Mouse (Mus musculus) forebrain, embryonic 15.5 days (tissue): ENCODE data around the gene Pcid2. TPM values are rescaled to one million over a fixed set of nuclear protein-coding genes. Genes with fewer than 3 reads are reported as not detected.
"Not testable (repeated sequence)": the region's sequence is repeated elsewhere in the genome, so short reads cannot be mapped to it uniquely, and the experiment has no call there.

ENCODE experiments used
- ATAC-seq: fragments of 200-750 bp; cut with Nextera tagmentation; replicated peaks from 2 replicates; pipeline ENCODE4 v1.8.0; 2017; ENCODE audit warnings: mild to moderate bottlenecking, moderate TSS enrichment, moderate library complexity
- H3K27ac ChIP-seq: fragments of 300-500 bp; sonication (generic); replicated peaks from 2 replicates; pipeline ENCODE4 v1.5.1; 2015; ENCODE audit warnings: mild to moderate bottlenecking, inconsistent platforms
- H3K27me3 ChIP-seq: fragments of 300-500 bp; sonication (generic); 2 replicates; pipeline ENCODE4 v1.6.1; 2015; ENCODE audit warnings: inconsistent platforms
- H3K36me3 ChIP-seq: fragments of 300-500 bp; sonication (generic); 2 replicates; pipeline ENCODE4 v1.6.1; 2015; ENCODE audit warnings: mild to moderate bottlenecking, inconsistent platforms
- H3K4me1 ChIP-seq: fragments of 300-500 bp; sonication (generic); 2 replicates; pipeline ENCODE4 v1.6.1; 2015; ENCODE audit warnings: inconsistent platforms
- H3K4me2 ChIP-seq: fragments of 300-500 bp; sonication (generic); replicated peaks from 2 replicates; pipeline ENCODE4 v1.6.1; 2015; ENCODE audit warnings: mild to moderate bottlenecking, inconsistent platforms
- H3K4me3 ChIP-seq: fragments of 300-500 bp; sonication (generic); 2 replicates; pipeline ENCODE4 v1.5.1; 2015; ENCODE audit warnings: mild to moderate bottlenecking, inconsistent platforms
- H3K9ac ChIP-seq: fragments of 300-500 bp; sonication (generic); replicated peaks from 2 replicates; pipeline ENCODE4 v1.6.1; 2015; ENCODE audit warnings: mild to moderate bottlenecking, inconsistent platforms
- H3K9me3 ChIP-seq: fragments of 300-500 bp; sonication (generic); 2 replicates; pipeline ENCODE4 v1.6.1; 2016; ENCODE audit warnings: inconsistent platforms
- WGBS: fragments of 180-500 bp; shearing (Covaris S2); methylation state at CpG from one replicate; pipeline ENCODE4 v1.1.7; 2015; ENCODE audit warnings: mixed read lengths; 5-methylcytosine and 5-hydroxymethylcytosine counted together
- polyA plus RNA-seq: library from polyadenylated mRNA; unstranded; fragments of >200 nt; fragmentation: Nextera tagmentation; extraction: Ambion mirVana; gene quantifications from 2 replicates; pipeline ENCODE4 v1.2.1, GENCODE M21; 2015

Gene Pcid2
- 51.0 and 51.4 TPM in 2 replicates for polyA plus RNA-seq

DNA sequence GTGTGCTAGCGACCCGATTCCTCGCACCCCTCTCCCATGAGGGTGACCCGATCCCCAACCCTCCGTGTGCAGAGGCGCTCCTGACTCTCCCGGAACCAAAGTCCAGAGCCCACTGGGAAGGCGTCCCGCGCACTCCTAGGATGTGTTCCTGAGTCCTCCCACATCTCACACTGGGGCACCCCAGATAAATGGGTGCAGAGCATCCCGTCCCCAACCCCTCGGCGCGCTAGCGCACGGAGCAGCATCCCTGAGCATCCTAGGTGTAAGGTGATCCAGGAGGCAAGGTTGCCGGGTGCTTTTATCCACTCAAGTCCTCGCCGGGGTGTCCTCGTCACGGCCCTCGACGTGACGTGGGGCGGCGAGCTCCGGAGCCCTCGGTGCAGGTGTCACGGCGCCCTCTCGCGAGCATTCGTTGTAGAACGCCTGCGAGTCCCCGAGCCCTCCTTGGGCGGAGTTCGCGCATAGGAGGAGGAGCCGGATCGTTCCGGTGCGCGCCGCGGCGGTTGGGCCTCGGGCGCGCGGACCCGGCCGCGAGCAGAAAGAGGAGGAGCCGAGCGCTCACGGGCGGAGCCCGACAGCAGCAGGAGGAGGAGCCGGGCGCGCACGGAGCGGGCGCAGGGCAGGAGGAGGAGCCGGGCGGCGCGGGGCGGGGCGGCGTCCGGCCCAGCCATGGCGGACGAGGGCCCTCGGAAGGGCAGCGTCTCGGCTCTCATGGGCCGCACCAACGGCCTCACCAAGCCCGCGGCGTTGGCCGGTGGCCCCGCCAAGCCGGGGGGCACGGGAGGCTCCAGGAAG is at the start of gene Pcid2, which contains the start of gene Cul4a:
Gene Pcid2 (minus strand): TSS at position 373 of the 795 bp plus-strand sequence.
Gene Cul4a (plus strand): TSS at position 535 of the 795 bp plus-strand sequence.
- H3K9ac ChIP-seq, result peak within 1 kb of the TSS; percentile 92
- peak within 1 kb of the TSS; percentile 94 for H3K4me3 ChIP-seq
- ATAC-seq, result peak; percentile 95
- H3K4me2 ChIP-seq, result peak within 1 kb of the TSS; percentile 98
- H3K9me3 ChIP-seq, result no peaks in the 10 kb centered on the region
- peak within 1 kb of the TSS; percentile 94 for H3K27ac ChIP-seq
- 0 out of 2 replicates have a peak, but pooled peaks cover under 1% of the 10 kb centered on the region for H3K36me3 ChIP-seq
- H3K4me1 ChIP-seq, result peaks cover 39% of the 10 kb centered on the region
- under 1% methylated on average over 82 of the region's 87 CpGs for WGBS
- H3K27me3 ChIP-seq, result no peaks in the 10 kb centered on the region

DNA sequence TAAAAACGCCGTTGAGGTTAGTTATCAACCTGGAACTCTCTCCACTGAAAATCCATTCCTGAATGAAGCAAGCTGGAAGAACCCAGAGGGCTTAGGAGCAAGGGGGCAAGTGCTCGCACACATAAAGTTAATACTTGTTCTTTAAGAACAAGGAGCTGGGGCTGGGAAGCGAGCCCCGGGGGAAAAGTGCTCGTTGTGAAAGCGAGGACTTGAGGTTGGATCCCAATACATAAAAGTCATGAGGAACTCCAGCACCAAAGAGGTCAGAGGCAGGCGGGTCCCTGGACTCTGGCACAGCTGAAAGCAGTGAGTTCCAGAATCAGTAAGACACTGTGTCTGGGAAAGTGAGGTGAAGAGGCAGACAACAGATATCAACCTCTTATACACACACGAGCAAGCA is 48.8 kb upstream of the Pcid2 start:
- no peak for ATAC-seq
- Histone ChIP-seq H3K36me3 (peaks cover 13% of the 10 kb centered on the region), H3K4me1 (peaks cover 3% of the 10 kb centered on the region), H3K4me3 (no peak overlapping the region), H3K9ac (no peak overlapping the region), H3K9me3 (no peaks in the 10 kb centered on the region), H3K27me3 (no peaks in the 10 kb centered on the region), H3K4me2 (no peak overlapping the region), H3K27ac (no peak overlapping the region)
- 84% methylated on average over 9 of the region's 9 CpGs for WGBS

DNA sequence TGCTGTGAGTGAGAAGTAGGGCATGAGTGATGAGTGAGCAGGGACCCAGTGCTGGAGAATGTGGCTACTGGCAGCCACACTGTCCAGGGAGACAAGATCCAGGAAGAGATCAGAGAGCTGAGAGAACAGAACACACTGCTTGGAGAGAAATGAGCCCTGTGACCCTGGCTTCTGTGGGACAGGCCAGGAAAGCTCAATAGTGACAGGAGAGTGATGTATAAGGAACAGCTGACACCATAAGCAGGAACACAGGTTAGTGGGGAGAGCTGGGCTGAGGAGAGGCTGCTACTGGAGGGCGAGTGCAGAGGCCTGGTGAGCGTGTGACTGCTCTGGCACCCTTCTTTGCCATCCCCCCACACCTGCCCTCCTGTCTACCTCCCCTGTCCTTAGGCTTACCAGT is 45.7 kb upstream of the Pcid2 start:
- Histone ChIP-seq H3K9ac (no peak overlapping the region), H3K4me1 (no peaks in the 10 kb centered on the region), H3K27ac (no peak overlapping the region), H3K27me3 (no peaks in the 10 kb centered on the region), H3K9me3 (no peaks in the 10 kb centered on the region), H3K4me3 (no peak overlapping the region), H3K36me3 (peaks cover 40% of the 10 kb centered on the region), H3K4me2 (no peak overlapping the region)
- no peak for ATAC-seq
- 95% methylated on average over 2 of the region's 2 CpGs for WGBS

DNA sequence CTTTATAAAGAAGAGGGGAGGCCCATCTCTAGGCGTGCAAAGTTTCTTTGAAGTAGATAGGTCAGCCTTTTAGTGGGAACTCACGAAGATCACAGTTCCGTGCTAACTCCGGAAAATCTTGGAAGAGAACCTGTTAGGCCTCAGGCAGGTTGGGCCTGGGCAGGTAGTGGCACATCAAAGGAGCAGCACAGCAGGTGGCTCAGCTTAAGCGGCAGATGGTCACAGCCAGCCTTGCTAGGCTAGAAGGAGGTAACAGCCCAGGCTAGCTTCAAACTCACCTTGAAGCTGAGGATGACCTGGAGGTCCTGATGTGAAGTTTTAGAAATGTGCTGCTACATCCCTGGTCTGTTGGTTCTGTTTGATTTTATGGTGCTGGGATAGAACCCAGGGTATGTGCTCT is 44.6 kb upstream of the Pcid2 start:
- Histone ChIP-seq H3K9ac (no peak overlapping the region), H3K4me2 (no peak overlapping the region), H3K4me1 (no peaks in the 10 kb centered on the region), H3K9me3 (no peaks in the 10 kb centered on the region), H3K27ac (no peak overlapping the region), H3K36me3 (peaks cover 50% of the 10 kb centered on the region), H3K27me3 (no peaks in the 10 kb centered on the region), H3K4me3 (no peak overlapping the region)
- no peak for ATAC-seq
- 70% methylated on average over 5 of the region's 5 CpGs for WGBS

DNA sequence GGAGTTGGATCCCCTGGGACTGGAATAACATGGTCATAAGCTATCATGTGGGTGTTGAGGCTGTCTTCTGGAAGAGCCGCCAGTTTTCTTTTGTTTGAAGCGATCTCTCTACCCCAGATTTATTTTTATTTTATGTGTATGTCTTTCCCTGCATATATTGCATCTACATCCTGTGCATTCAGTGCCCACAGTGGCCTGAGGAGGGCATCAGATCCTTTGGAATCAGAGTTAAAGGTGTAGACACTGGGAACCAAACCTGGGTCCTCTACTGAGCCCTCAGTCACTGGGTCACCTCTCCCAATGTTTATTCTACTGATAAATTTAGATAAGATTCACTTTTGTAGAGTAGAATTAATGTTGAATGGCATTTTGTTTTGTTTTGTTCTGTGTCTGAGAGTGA is 44.0 kb upstream of the Pcid2 start:
- Histone ChIP-seq H3K9ac (no peak overlapping the region), H3K9me3 (no peaks in the 10 kb centered on the region), H3K4me3 (no peak overlapping the region), H3K27ac (no peak overlapping the region), H3K27me3 (no peaks in the 10 kb centered on the region), H3K4me1 (no peaks in the 10 kb centered on the region), H3K4me2 (no peak overlapping the region), H3K36me3 (peaks cover 56% of the 10 kb centered on the region)
- ATAC-seq, result no peak
- WGBS, result 96% methylated on average over 2 of the region's 2 CpGs

DNA sequence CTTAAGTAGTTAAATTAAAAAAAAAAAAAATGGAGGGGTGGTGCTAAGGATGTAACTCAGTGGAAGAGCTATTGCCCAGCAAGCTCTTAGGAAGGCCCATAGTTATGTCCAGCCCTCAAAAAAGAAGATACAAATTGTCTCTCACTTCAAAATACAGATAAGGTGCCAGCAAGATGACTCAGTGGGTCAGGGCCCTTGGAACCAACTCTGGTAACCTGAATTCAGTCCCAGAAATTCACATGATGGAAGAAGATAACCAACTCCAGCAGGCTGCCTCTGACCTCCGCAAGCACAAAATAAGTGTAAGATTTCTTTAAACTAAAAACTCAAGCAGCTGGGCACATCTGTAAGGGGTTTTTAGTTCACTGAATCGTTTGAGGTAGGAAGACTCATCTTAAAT is 43.2 kb upstream of the Pcid2 start:
- Histone ChIP-seq H3K9ac (no peak overlapping the region), H3K36me3 (peaks cover 60% of the 10 kb centered on the region), H3K27me3 (no peaks in the 10 kb centered on the region), H3K27ac (no peak overlapping the region), H3K4me1 (no peaks in the 10 kb centered on the region), H3K4me3 (no peak overlapping the region), H3K4me2 (no peak overlapping the region), H3K9me3 (no peaks in the 10 kb centered on the region)
- no peak for ATAC-seq
- whole genome bisulfite sequencing, result 97% methylated on average over 2 of the region's 2 CpGs

DNA sequence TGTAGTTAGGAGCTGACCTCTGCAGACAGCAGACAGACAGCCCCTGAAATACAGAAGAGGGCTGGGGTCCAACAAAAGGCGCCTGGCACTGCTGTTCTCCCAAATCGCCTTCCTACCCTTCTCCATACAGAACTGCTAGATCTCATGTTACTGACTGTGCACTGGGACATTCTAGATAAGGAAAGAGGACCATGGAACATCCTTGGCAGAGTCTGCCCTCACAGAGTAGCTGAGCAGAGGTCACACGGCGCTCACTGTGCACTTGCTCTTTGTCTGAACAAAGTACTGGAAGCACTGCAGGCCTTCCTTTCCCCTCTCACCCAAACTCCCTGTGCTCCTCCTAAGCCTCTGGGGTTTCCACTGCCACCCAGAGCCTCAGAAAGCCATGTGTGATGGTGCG is 36.4 kb upstream of the Pcid2 start:
- H3K9ac ChIP-seq, result no peak overlapping the region
- H3K4me2 ChIP-seq, result no peak overlapping the region
- peaks cover 99% of the 10 kb centered on the region for H3K36me3 ChIP-seq
- no peak for ATAC-seq
- H3K27me3 ChIP-seq, result no peaks in the 10 kb centered on the region
- H3K27ac ChIP-seq, result no peak overlapping the region
- H3K4me3 ChIP-seq, result no peak overlapping the region
- no peaks in the 10 kb centered on the region for H3K9me3 ChIP-seq
- H3K4me1 ChIP-seq, result no peaks in the 10 kb centered on the region
- WGBS, result 92% methylated on average over 5 of the region's 5 CpGs

DNA sequence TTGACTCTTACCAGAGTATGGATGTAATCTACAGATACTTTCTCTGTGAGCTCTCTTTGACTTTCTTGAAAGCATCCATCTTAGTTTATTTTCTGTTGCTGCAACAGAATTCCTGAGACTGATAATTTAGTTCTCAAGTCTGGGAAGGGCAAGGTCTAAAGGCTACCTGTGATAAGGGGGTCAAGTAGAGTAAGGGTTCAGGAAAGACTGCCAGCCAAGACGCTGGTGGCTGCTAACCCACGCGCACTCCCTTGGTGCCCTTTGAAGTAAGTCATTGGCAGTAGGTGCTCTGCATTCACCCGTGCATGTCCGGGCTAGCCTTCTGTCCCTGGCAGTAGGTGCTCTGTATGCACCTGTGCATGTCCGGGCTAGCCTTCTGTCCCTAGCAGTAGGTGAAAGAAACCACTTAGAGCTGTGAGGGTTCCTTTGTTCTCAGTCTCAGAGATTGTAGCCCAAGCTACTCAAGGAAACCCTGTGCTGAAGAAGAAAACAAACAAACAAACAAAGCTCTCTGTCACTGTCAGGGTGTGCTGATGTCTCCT is 34.5 kb upstream of the Pcid2 start:
- ATAC-seq, result no peak
- 94% methylated on average over 6 of the region's 6 CpGs for WGBS
- Histone ChIP-seq H3K9ac (no peak overlapping the region), H3K27ac (no peak overlapping the region), H3K4me2 (no peak overlapping the region), H3K36me3 (peaks cover 98% of the 10 kb centered on the region), H3K4me1 (no peaks in the 10 kb centered on the region), H3K9me3 (no peaks in the 10 kb centered on the region), H3K4me3 (no peak overlapping the region), H3K27me3 (no peaks in the 10 kb centered on the region)

DNA sequence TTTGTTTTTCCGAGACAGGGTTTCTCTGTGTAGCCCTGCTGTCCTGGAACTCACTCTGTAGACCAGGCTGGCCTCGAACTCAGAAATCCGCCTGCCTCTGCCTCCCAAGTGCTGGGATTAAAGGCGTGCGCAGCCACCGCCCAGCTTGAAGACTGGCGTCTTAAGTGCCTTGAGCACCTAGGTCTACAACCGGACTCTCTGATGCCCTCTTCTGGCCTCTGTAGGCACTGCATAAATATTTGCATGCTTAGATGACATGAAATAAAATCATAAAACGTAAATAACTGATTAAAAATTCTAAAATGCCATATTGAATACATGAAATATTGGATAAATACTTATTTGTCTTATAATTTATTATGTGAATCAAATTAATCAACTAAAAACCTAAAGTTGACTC is 27.0 kb upstream of the Pcid2 start:
- not testable (repeated sequence) for H3K27ac ChIP-seq, H3K4me2 ChIP-seq, H3K27me3 ChIP-seq, H3K4me3 ChIP-seq, ATAC-seq, H3K9me3 ChIP-seq, H3K9ac ChIP-seq, H3K4me1 ChIP-seq
- H3K36me3 ChIP-seq, result peaks cover 84% of the 10 kb centered on the region
- 67% methylated on average over 9 of the region's 9 CpGs for WGBS

DNA sequence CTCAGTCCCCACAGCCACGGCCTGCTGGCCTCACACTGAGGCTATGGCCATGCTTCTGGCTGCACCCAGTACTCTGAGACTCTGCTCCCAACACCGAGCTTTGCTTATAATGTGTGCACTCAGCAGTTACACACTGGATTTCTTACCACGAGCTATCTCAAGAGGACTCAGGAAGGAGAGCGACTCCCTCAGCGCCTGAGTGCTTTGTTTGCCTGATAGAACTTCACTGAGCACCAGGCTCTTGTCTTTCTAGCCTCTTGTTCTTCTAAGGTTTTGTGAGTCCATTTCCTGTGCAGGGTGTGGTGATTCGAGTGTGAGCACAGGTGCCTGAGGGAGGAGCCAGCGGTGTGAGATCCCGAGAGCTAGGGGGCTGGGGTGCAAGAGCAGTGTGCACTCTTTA is 19.6 kb upstream of the Pcid2 start:
- no peak for ATAC-seq
- WGBS, result 92% methylated on average over 8 of the region's 8 CpGs

DNA sequence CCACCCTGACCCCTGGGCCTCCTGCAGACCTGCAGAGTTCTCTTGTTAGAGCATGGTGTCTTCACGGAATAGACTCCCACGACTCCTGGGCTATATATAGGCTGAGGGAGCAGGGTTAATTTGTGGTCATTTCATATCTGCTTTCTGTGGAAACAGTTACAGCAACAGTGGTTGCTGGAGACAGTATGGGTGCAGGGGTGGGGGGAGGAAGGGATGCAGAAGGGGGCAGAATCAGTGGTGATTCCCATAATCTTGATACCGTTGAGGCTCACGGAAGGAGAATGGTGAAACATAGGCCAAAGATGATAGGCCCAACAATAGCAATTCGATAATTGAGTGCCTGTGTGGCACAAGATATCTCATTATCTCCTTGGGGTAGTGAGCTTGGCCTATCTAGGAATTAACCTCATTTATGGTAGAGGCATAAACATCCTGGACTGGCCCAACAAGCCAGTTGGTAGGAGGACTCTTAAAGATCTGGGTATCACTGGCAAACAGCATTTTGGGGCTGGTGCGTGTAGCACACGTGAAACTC is 17.7 kb upstream of the Pcid2 start:
- H3K27ac ChIP-seq, result no peak overlapping the region
- 97% methylated on average over 7 of the region's 7 CpGs for WGBS
- no peak overlapping the region for H3K9ac ChIP-seq
- H3K4me1 ChIP-seq, result no peaks in the 10 kb centered on the region
- H3K4me2 ChIP-seq, result no peak overlapping the region
- ATAC-seq, result no peak
- H3K27me3 ChIP-seq, result no peaks in the 10 kb centered on the region
- H3K9me3 ChIP-seq, result no peaks in the 10 kb centered on the region
- H3K4me3 ChIP-seq, result no peak overlapping the region
- H3K36me3 ChIP-seq, result peaks cover 40% of the 10 kb centered on the region

More for the DNA sequence above, 19.6 kb upstream of the Pcid2 start:
- peaks cover 54% of the 10 kb centered on the region for H3K36me3 ChIP-seq
- H3K4me2 ChIP-seq, result no peak overlapping the region
- H3K27me3 ChIP-seq, result no peaks in the 10 kb centered on the region
- H3K4me3 ChIP-seq, result no peak overlapping the region
- H3K27ac ChIP-seq, result no peak overlapping the region
- H3K4me1 ChIP-seq, result no peaks in the 10 kb centered on the region
- H3K9me3 ChIP-seq, result no peaks in the 10 kb centered on the region
- H3K9ac ChIP-seq, result no peak overlapping the region

DNA sequence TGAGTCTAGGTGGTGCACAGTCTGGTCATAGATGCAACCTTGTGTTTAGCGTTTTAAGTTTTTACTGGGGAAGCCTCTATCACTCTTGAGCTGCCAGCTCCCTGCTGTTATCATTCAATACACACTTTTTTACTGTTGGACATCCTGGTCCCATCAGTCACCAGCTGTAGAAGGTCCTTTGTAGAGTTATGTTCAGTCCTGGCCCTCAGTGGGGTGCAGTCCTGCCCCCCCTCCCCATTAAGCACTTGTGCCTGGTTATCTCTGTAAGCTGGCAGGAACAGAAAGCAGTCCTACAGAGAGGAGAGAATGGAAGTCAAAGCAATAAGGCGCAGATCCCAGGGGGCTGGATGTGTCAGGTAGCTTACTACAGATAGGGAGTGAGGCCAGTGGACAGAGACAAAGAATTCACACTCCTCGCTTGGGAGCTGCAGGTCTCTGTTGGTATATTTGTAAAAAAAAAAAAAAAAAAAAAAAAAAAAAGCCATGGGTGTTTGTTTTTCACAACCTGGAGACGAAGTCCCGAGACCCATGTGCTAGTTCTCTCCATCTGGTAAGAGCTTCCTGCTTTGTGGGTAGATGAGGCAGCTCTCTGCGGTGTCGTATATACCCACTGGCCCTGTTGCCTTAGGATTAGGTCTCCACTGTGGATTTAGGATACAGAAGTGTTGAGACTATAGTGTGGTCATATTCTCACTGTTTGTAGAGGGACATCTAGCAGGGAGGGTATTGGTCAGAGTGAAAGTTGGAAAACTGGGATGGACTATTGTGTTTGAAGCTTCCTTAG is 15.8 kb upstream of the Pcid2 start:
- no peaks in the 10 kb centered on the region for H3K4me1 ChIP-seq
- H3K9ac ChIP-seq, result no peak overlapping the region
- no peak overlapping the region for H3K27ac ChIP-seq
- WGBS, result 89% methylated on average over 7 of the region's 7 CpGs
- H3K27me3 ChIP-seq, result no peaks in the 10 kb centered on the region
- H3K4me2 ChIP-seq, result no peak overlapping the region
- ATAC-seq, result no peak
- no peak overlapping the region for H3K4me3 ChIP-seq
- H3K36me3 ChIP-seq, result peaks cover 27% of the 10 kb centered on the region
- no peaks in the 10 kb centered on the region for H3K9me3 ChIP-seq
